Mouse (Mus musculus) left cerebral cortex, postnatal 25 days (tissue): ENCODE data around the gene Pde6d. TPM values are rescaled to one million over a fixed set of nuclear protein-coding genes. Genes with fewer than 3 reads are reported as not detected.

Experiments used
- total RNA-seq, 2 experiments: library from RNA; stranded (reverse); gene quantifications; 2 replicates each; pipeline ENCODE4 v1.2.3; 2021

Pde6d gene
- total RNA-seq, 2 experiments from 2014 or later: 49.4 to 58.1 TPM

Other genes with a start within 250 kb of the Pde6d start
- 100 to 1,000 TPM; 135 to 136 TPM for gene Ncl, start 223.2 kb downstream of the Pde6d start, total RNA-seq
- not detected for gene Nmur1, start 156.4 kb downstream of the Pde6d start, total RNA-seq
- not detected for gene Tex44, start 156.3 kb downstream of the Pde6d start, total RNA-seq
- 100 to 1,000 TPM; 359 to 366 TPM for gene Ptma, start 55.9 kb downstream of the Pde6d start, total RNA-seq
- gene Cops7b, start 275 bp upstream of the Pde6d start, total RNA-seq: 10 to 100 TPM; 27.5 to 29.6 TPM
- 10 to 100 TPM; 11.2 to 14.1 TPM for gene Nppc, start 87.9 kb upstream of the Pde6d start, total RNA-seq
- gene Dis3l2, start 121.2 kb upstream of the Pde6d start, total RNA-seq: 10 to 100 TPM; 23.5 to 25.6 TPM